Mouse (Mus musculus) lung, postnatal 10 days (tissue): ENCODE measurements at regions not wholly inside any gene's neighbourhood (a gene's known extent, or its start where the extent isn't known, plus 50 kb on each side); places are given as distances from the start of the nearest gene placed in this dataset.

ENCODE experiments used
- DNase-seq: peaks from one replicate; pipeline ENCODE4 v3.0.0; 2021

GRCm38 (mm10) chr1:159398643-159399042, 124.9 kb upstream of the Tnr start:
- no peak for DNase-seq

- no peak for DNase-seq
These were observed 117.3 kb upstream of the Tnr start for GRCm38 (mm10) chr1:159406317-159406716.

GRCm38 (mm10) chr1:159406781-159407180, 116.8 kb upstream of the Tnr start:
- DNase-seq = no peak

- no peak for DNase-seq
These were observed 110.2 kb upstream of the Tnr start for GRCm38 (mm10) chr1:159413374-159413773.

GRCm38 (mm10) chr1:159415656-159416055, 107.9 kb upstream of the Tnr start:
- DNase-seq = no peak

- DNase-seq = no peak
These were observed 106.4 kb upstream of the Tnr start for GRCm38 (mm10) chr1:159417176-159417575.

DNA sequence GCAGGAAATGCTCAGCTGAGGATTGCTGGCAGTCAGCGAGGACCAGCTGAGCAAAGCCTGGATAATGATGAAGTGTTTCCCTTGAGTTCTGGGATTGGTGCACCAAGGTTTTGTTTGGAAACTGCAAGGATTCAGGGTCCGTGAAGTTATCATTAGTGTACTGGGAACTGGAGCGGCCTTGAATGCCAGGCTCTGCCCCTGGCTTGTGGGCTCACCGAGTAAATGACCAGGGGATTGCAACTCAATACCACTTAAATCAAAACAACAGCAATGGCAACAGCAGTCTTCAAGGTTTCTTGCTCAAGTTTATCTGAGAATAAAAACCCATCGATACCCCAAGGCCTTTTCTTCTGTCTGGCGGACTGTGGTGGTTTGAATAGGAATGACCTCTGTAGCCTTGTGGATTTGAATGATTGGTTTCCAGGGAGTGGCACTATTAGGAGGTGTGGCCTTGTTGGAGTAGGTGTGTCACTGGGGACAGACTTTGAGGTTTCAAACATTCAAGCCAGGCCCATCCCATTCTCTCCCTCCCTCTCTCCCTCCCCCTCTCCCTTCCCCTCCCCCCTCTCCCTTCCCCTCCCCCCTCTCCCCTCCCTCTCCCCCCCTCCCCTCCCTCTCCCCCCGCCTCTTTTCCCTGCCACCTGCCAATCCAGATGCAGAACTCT, 104.1 kb upstream of the Tnr start:
- DNase-seq = no peak

- no peak for DNase-seq
These were observed 103.4 kb upstream of the Tnr start for GRCm38 (mm10) chr1:159420189-159420588.

DNA sequence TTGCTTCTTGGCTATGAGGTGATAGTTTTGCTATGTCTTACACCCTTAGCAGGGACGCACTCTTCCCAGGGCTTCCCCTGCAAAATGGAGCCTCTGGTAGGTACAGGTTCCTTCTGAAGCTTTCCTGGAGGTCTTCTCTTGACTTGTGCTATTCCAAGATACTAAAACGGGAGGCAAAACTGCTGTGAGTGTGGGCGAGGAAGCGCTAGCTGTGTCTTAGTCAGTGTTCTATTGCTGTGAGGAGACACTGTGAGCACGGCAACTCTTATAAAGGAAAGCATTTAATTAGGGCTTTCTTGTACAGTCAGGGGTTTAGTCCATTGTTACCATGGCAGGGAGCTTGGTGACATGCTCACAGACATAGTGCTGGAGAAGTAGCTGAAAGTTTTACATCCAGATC, 99.9 kb upstream of the Tnr start:
- no peak for DNase-seq

DNA sequence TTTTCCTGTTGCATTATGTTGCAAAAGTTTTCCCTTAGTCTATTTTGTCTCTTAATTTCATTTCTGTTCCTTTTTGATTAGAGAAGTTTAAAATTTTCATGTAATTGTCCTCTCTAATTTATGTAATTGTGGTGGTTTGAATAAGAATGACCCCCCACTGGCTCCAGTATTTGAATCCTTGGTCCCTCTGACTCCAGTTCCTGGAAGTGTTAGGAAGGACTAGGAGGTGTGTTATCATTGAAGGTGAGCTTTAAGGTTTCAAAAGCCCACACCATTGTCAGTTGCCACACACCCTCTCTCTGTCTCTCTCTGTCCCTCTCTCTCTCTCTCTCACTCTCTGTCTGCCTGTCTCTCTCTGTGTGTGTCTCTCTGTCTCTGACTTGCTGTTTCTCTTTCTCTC, 93.6 kb upstream of the Tnr start:
- DNase-seq = no peak

GRCm38 (mm10) chr1:159433521-159433920, 90.0 kb upstream of the Tnr start:
- DNase-seq = no peak

- DNase-seq = peak; percentile 3
These were observed 82.8 kb upstream of the Tnr start for GRCm38 (mm10) chr1:159440770-159441169.

- DNase-seq = no peak
These were observed 79.5 kb upstream of the Tnr start for GRCm38 (mm10) chr1:159444093-159444492.

- no peak for DNase-seq
These were observed 78.1 kb upstream of the Tnr start for GRCm38 (mm10) chr1:159445465-159445864.

- no peak for DNase-seq
These were observed 72.1 kb upstream of the Tnr start for GRCm38 (mm10) chr1:159451462-159451861.

GRCm38 (mm10) chr1:159460876-159461275, 62.7 kb upstream of the Tnr start:
- no peak for DNase-seq

GRCm38 (mm10) chr1:159470941-159471340, 52.6 kb upstream of the Tnr start:
- no peak for DNase-seq
